Mouse (Mus musculus): ENCODE measurements around the gene Tub. TPM values are rescaled to one million over a fixed set of nuclear protein-coding genes. Genes with fewer than 3 reads are reported as not detected.

The Tub gene
- polyA plus RNA-seq, 1 experiment from 2014 or later, result 1.00 TPM

GRCm38 (mm10) chr7:108968201-108968600 lies 18.1 kb downstream of the Tub start:
- WGBS, result 15% methylated on average over 6 of the region's 6 CpGs
- Histone ChIP-seq H3K4me1 (ENCODE audit: insufficient read depth, low read length) (no peaks in the 10 kb centered on the region), H3K4me2 (replicated peaks; ENCODE audit: low read depth, low read length) (no peak overlapping the region), H3K9me3 (ENCODE audit: low read length) (no peaks in the 10 kb centered on the region), H3K27ac (ENCODE audit: low read length) (no peak overlapping the region), H3K36me3 (ENCODE audit: insufficient read depth, low read length) (no peaks in the 10 kb centered on the region), H3K4me3 (ENCODE audit: low read length) (no peak overlapping the region), H3K9ac (replicated peaks; ENCODE audit: low read length) (no peak overlapping the region), H3K27me3 (ENCODE audit: insufficient read depth, low read length) (no peaks in the 10 kb centered on the region)
- ATAC-seq (ENCODE audit: low FRiP score, low TSS enrichment), result 0 out of 2 replicates have a peak, but pooled peaks have one; percentile 37

DNA sequence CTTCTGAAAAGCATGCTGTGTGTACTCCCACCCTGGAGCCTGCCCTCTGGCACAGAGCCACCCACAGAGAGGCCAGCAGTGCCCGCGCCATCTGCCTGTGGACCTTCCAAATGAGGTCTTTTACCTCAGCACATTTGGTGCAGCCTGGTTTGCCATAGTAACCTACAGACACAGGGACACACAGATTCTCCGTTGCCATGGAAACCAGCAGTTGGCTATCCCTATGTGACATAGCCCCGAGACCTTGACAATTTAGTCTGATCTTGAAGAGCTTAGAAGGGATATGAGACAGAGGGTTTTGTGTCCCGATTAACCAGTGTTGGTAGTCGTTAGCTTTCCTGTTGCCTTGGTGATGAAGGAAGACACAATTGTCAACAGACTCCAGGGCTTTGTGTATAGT lies 22.1 kb downstream of the Tub start:
- WGBS, result 70% methylated on average over 6 of the region's 6 CpGs
- Histone ChIP-seq H3K27me3 (ENCODE audit: insufficient read depth, low read length) (no peaks in the 10 kb centered on the region), H3K36me3 (ENCODE audit: insufficient read depth, low read length) (no peaks in the 10 kb centered on the region), H3K9ac (replicated peaks; ENCODE audit: low read length) (no peak overlapping the region), H3K9me3 (ENCODE audit: low read length) (no peaks in the 10 kb centered on the region), H3K4me3 (ENCODE audit: low read length) (no peak overlapping the region), H3K4me1 (ENCODE audit: insufficient read depth, low read length) (no peaks in the 10 kb centered on the region), H3K27ac (ENCODE audit: low read length) (no peak overlapping the region), H3K4me2 (replicated peaks; ENCODE audit: low read depth, low read length) (no peak overlapping the region)
- no peak for ATAC-seq (ENCODE audit: low FRiP score, low TSS enrichment)

- Histone ChIP-seq H3K36me3 (ENCODE audit: insufficient read depth, low read length) (no peaks in the 10 kb centered on the region), H3K9ac (replicated peaks; ENCODE audit: low read length) (no peak overlapping the region), H3K27ac (ENCODE audit: low read length) (no peak overlapping the region), H3K27me3 (ENCODE audit: insufficient read depth, low read length) (no peaks in the 10 kb centered on the region), H3K4me1 (ENCODE audit: insufficient read depth, low read length) (no peaks in the 10 kb centered on the region), H3K9me3 (ENCODE audit: low read length) (no peaks in the 10 kb centered on the region), H3K4me2 (replicated peaks; ENCODE audit: low read depth, low read length) (no peak overlapping the region), H3K4me3 (ENCODE audit: low read length) (no peak overlapping the region)
- 86% methylated on average over 2 of the region's 3 CpGs for WGBS
- ATAC-seq (ENCODE audit: low FRiP score, low TSS enrichment), result no peak
These were observed 36.0 kb downstream of the Tub start for GRCm38 (mm10) chr7:108985934-108986708.

DNA sequence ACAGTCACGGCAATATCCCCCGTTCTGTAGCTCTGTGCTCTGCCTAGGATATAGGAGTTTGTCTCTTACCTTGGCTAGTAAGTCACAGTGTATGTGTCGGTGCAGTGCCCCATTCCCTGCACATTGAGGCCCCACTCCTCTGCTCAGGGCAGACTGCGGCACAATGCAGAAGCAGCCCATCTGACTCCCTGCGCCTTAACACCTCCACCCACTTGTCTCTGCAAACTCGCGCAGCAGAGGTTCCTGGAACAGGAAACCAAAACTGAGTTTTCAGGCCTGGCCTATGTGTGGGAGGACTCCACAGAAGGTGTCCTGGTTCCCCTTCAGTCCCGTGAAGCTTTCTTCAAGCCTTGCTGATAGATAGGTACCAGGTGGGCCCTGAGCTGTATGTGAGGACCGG lies 41.1 kb downstream of the Tub start:
- no peaks in the 10 kb centered on the region for H3K9me3 ChIP-seq (ENCODE audit: low read length)
- no peak for ATAC-seq (ENCODE audit: low FRiP score, low TSS enrichment)
- H3K27me3 ChIP-seq (ENCODE audit: insufficient read depth, low read length), result no peaks in the 10 kb centered on the region
- no peak overlapping the region for H3K4me2 ChIP-seq (replicated peaks; ENCODE audit: low read depth, low read length)
- WGBS, result 74% methylated on average over 9 of the region's 9 CpGs
- H3K4me3 ChIP-seq (ENCODE audit: low read length), result no peak overlapping the region
- H3K27ac ChIP-seq (ENCODE audit: low read length), result no peak overlapping the region
- H3K36me3 ChIP-seq (ENCODE audit: insufficient read depth, low read length), result no peaks in the 10 kb centered on the region
- H3K9ac ChIP-seq (replicated peaks; ENCODE audit: low read length), result no peak overlapping the region
- no peaks in the 10 kb centered on the region for H3K4me1 ChIP-seq (ENCODE audit: insufficient read depth, low read length)

- Histone ChIP-seq H3K9ac (replicated peaks; ENCODE audit: low read length) (no peak overlapping the region), H3K4me1 (ENCODE audit: insufficient read depth, low read length) (no peaks in the 10 kb centered on the region), H3K4me3 (ENCODE audit: low read length) (no peak overlapping the region), H3K9me3 (ENCODE audit: low read length) (no peaks in the 10 kb centered on the region), H3K27me3 (ENCODE audit: insufficient read depth, low read length) (no peaks in the 10 kb centered on the region), H3K36me3 (ENCODE audit: insufficient read depth, low read length) (no peaks in the 10 kb centered on the region), H3K4me2 (replicated peaks; ENCODE audit: low read depth, low read length) (no peak overlapping the region), H3K27ac (ENCODE audit: low read length) (no peak overlapping the region)
- 74% methylated on average over 7 of the region's 7 CpGs for WGBS
- ATAC-seq (ENCODE audit: low FRiP score, low TSS enrichment), result no peak
These were observed 43.1 kb downstream of the Tub start for GRCm38 (mm10) chr7:108993230-108993629.

DNA sequence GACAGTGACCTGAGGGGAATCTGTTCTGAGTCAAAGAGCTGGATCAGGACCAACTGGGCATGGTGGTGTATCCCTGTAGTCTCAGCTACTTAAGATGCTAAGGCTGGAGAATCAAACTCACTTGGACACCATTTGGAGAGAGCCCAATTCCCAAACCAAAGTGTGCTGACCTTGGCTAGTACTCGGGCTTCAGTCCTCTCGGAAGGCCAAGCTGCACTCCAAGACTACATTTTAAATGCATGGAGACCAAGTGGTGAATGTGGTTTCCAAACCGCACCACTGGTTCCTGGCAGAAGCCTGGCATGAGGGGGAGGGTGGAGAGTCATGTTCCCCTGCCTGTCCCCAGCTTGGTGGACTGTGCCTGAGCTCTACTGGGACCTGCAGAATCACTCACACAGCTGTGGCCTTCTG lies 43.7 kb downstream of the Tub start:
- no peaks in the 10 kb centered on the region for H3K4me1 ChIP-seq (ENCODE audit: insufficient read depth, low read length)
- H3K4me3 ChIP-seq (ENCODE audit: low read length), result no peak overlapping the region
- no peak overlapping the region for H3K4me2 ChIP-seq (replicated peaks; ENCODE audit: low read depth, low read length)
- 94% methylated on average over 3 of the region's 3 CpGs for WGBS
- no peak for ATAC-seq (ENCODE audit: low FRiP score, low TSS enrichment)
- no peaks in the 10 kb centered on the region for H3K27me3 ChIP-seq (ENCODE audit: insufficient read depth, low read length)
- no peaks in the 10 kb centered on the region for H3K36me3 ChIP-seq (ENCODE audit: insufficient read depth, low read length)
- no peak overlapping the region for H3K27ac ChIP-seq (ENCODE audit: low read length)
- no peak overlapping the region for H3K9ac ChIP-seq (replicated peaks; ENCODE audit: low read length)
- no peaks in the 10 kb centered on the region for H3K9me3 ChIP-seq (ENCODE audit: low read length)

DNA sequence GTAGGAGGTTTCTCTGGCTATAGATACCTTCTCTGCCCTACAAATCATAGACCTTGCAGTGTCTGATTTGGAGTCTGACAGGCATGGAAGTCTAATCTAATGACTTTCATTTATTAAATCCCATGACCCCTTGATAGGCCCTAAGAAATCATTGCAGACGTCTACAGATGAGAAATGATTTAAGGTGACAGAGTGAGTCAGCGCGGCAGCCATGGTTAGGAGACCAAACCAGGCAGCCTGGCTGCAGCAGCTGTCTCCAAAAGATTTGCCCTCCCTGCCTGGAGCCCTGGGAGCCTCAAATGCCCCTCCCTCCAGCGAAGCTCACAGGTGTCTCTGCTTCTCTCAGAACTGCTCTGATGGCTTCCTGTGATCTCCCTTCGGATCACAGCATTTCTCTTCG lies 46.0 kb downstream of the Tub start:
- Histone ChIP-seq H3K4me3 (ENCODE audit: low read length) (no peak overlapping the region), H3K27ac (ENCODE audit: low read length) (no peak overlapping the region), H3K4me1 (ENCODE audit: insufficient read depth, low read length) (no peaks in the 10 kb centered on the region), H3K9ac (replicated peaks; ENCODE audit: low read length) (no peak overlapping the region), H3K4me2 (replicated peaks; ENCODE audit: low read depth, low read length) (no peak overlapping the region), H3K27me3 (ENCODE audit: insufficient read depth, low read length) (no peaks in the 10 kb centered on the region), H3K9me3 (ENCODE audit: low read length) (no peaks in the 10 kb centered on the region), H3K36me3 (ENCODE audit: insufficient read depth, low read length) (no peaks in the 10 kb centered on the region)
- whole genome bisulfite sequencing, result 59% methylated on average over 6 of the region's 6 CpGs
- ATAC-seq (ENCODE audit: low FRiP score, low TSS enrichment), result no peak

DNA sequence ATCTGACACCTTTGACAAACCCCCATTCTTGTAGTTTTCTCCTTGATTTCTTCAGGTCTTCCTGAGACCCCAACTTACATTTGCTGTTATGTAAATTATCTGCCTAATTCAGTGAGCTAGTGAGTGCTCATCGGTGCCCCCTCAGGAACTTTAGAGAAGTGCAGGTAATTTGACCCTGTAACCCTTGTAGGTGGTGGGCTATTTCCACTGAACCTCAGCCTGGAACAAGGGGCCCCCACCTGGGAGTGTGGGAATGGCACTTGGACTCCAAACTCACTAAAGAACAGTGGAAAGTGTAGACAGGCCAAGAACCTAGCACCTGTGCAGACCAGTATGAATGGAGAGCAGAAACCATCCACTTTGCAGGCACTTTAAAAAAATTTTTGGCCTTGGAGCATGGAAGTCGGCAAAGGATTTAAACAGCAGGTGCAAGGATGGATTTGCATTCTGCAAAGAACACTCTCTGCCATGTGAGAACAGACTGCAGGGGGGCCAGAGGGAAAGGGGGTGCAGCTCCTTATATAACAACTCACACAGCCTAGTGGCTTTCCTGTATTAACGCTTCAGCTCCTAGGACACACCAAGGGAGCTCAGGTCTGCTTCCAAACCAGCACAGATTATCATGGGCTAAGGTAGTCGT lies 50.3 kb downstream of the Tub start:
- ATAC-seq (ENCODE audit: low FRiP score, low TSS enrichment), result 0 out of 2 replicates have a peak, but pooled peaks have one; percentile 39
- H3K36me3 ChIP-seq (ENCODE audit: insufficient read depth, low read length), result no peaks in the 10 kb centered on the region
- H3K9me3 ChIP-seq (ENCODE audit: low read length), result no peaks in the 10 kb centered on the region
- H3K4me1 ChIP-seq (ENCODE audit: insufficient read depth, low read length), result no peaks in the 10 kb centered on the region
- no peaks in the 10 kb centered on the region for H3K27me3 ChIP-seq (ENCODE audit: insufficient read depth, low read length)
- no peak overlapping the region for H3K27ac ChIP-seq (ENCODE audit: low read length)
- H3K4me3 ChIP-seq (ENCODE audit: low read length), result no peak overlapping the region
- WGBS, result 54% methylated on average over 4 of the region's 4 CpGs
- no peak overlapping the region for H3K9ac ChIP-seq (replicated peaks; ENCODE audit: low read length)
- H3K4me2 ChIP-seq (replicated peaks; ENCODE audit: low read depth, low read length), result no peak overlapping the region

- Histone ChIP-seq H3K36me3 (ENCODE audit: insufficient read depth, low read length) (no peaks in the 10 kb centered on the region), H3K27me3 (ENCODE audit: insufficient read depth, low read length) (no peaks in the 10 kb centered on the region), H3K9me3 (ENCODE audit: low read length) (no peaks in the 10 kb centered on the region), H3K27ac (ENCODE audit: low read length) (no peak overlapping the region), H3K4me1 (ENCODE audit: insufficient read depth, low read length) (no peaks in the 10 kb centered on the region), H3K4me2 (replicated peaks; ENCODE audit: low read depth, low read length) (no peak overlapping the region), H3K4me3 (ENCODE audit: low read length) (no peak overlapping the region), H3K9ac (replicated peaks; ENCODE audit: low read length) (no peak overlapping the region)
- no peak for ATAC-seq (ENCODE audit: low FRiP score, low TSS enrichment)
- WGBS, result 76% methylated on average over 4 of the region's 4 CpGs
These were observed 51.8 kb downstream of the Tub start for GRCm38 (mm10) chr7:109001971-109002370.

DNA sequence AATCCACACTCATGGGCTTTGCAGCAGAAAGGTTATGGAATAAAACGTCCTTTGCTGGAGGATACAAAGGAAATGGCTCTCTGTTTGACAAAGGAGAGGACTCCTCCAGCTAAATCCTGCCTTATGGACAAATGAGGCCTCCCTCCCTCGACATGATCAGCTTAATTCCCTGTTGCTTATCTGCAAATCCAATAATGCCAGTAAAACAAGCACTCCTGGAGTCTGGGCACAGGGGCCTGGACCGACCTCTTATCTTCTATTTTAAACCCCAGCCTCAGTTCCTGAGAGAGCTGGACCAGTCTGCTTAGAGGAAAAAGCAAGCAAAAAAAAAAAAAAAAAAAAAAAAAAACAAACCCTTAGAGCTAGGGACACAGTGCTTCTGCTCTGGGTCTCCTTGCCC lies 53.5 kb downstream of the Tub start:
- Histone ChIP-seq H3K4me2 (replicated peaks; ENCODE audit: low read depth, low read length) (no peak overlapping the region), H3K27ac (ENCODE audit: low read length) (no peak overlapping the region), H3K36me3 (ENCODE audit: insufficient read depth, low read length) (no peaks in the 10 kb centered on the region), H3K9ac (replicated peaks; ENCODE audit: low read length) (no peak overlapping the region), H3K9me3 (ENCODE audit: low read length) (no peaks in the 10 kb centered on the region), H3K27me3 (ENCODE audit: insufficient read depth, low read length) (peaks cover 1% of the 10 kb centered on the region; the same call in 1 of the 2 replicates), H3K4me3 (ENCODE audit: low read length) (no peak overlapping the region), H3K4me1 (ENCODE audit: insufficient read depth, low read length) (no peaks in the 10 kb centered on the region)
- 41% methylated on average over 3 of the region's 3 CpGs for WGBS
- no peak for ATAC-seq (ENCODE audit: low FRiP score, low TSS enrichment)
